Mouse (Mus musculus) CH12.LX (cell line): ENCODE measurements at regions not wholly inside any gene's neighbourhood (a gene's known extent, or its start where the extent isn't known, plus 50 kb on each side); places are given as distances from the start of the nearest gene placed in this dataset.

Experiments used
- DNase-seq: peaks from one replicate; pipeline ENCODE4 v3.0.0-alpha.2; 2013; ENCODE audit errors: extremely low read depth
- H3K27ac ChIP-seq: 2 replicates; pipeline ENCODE4 v1.5.1; 2012; ENCODE audit warnings: low read depth, mild to moderate bottlenecking, control low read depth, moderate library complexity; ENCODE audit not compliant: insufficient read depth
- H3K27me3 ChIP-seq: replicated peaks from 2 replicates; pipeline ENCODE3; 2012; ENCODE audit warnings: inconsistent platforms
- H3K36me3 ChIP-seq, 2 experiments: replicated peaks in 1 of 2; 2 replicates each; pipeline versions ENCODE3 to v1.6.1; 2012; ENCODE audit warnings: inconsistent platforms in 1 of 2, low read length in 1 of 2, mild to moderate bottlenecking in 1 of 2, mixed read lengths in 1 of 2, moderate library complexity in 1 of 2; ENCODE audit not compliant: control insufficient read depth in 1 of 2, insufficient read depth in 1 of 2
- H3K4me1 ChIP-seq, 2 experiments: 2 replicates each; pipeline ENCODE4 v1.6.1; 2012; ENCODE audit warnings: inconsistent platforms in 1 of 2, moderate library complexity in 1 of 2; ENCODE audit not compliant: insufficient read depth in 2 of 2, control insufficient read depth in 1 of 2
- H3K4me2 ChIP-seq: 2 replicates; pipeline ENCODE4 v1.6.1; 2012; ENCODE audit warnings: low read depth, mild to moderate bottlenecking, control low read depth; ENCODE audit not compliant: poor library complexity, insufficient read depth, severe bottlenecking
- H3K4me3 ChIP-seq, 3 experiments: fragments of 150-350 bp in 1 of 3; sonication (generic) in 1 of 3; replicated peaks in 1 of 3; 2 replicates each; pipeline versions ENCODE3 to v1.5.1; 2011 to 2012; ENCODE audit warnings: low read depth in 2 of 3, low read length in 2 of 3, mild to moderate bottlenecking in 2 of 3, moderate library complexity in 2 of 3, control low read depth in 1 of 3, improper control_type of control experiment in 1 of 3, inconsistent platforms in 1 of 3, mixed read lengths in 1 of 3; ENCODE audit not compliant: poor library complexity in 1 of 3
- H3K79me2 ChIP-seq: replicated peaks from 2 replicates; pipeline ENCODE4 v1.6.1; 2012; ENCODE audit warnings: mild to moderate bottlenecking, moderate library complexity; ENCODE audit not compliant: control insufficient read depth, poor library complexity, insufficient read depth, severe bottlenecking; ENCODE audit errors: extremely low read depth
- H3K9ac ChIP-seq: 2 replicates; pipeline ENCODE4 v1.6.1; 2012; ENCODE audit warnings: low read depth, mild to moderate bottlenecking, control low read depth, moderate library complexity; ENCODE audit not compliant: insufficient read depth
- H3K9me3 ChIP-seq: replicated peaks from 2 replicates; pipeline ENCODE3; 2012; ENCODE audit warnings: low read length, inconsistent platforms, mixed read lengths
- BHLHE40 ChIP-seq: IDR thresholded peaks from 2 replicates; pipeline ENCODE4 v1.6.1; 2011; ENCODE audit warnings: mild to moderate bottlenecking, low read depth, low read length, improper control_type of control experiment
- CHD2 ChIP-seq: IDR thresholded peaks from 2 replicates; pipeline ENCODE4 v1.6.1; 2011; ENCODE audit warnings: low read length, improper control_type of control experiment
- EP300 ChIP-seq: IDR thresholded peaks from 2 replicates; pipeline ENCODE4 v1.6.1; 2011; ENCODE audit warnings: low read length, improper control_type of control experiment
- ETS1 ChIP-seq: conservative IDR thresholded peaks from 2 replicates; pipeline ENCODE4 v1.6.1; 2012; ENCODE audit warnings: low read depth, mild to moderate bottlenecking, inconsistent platforms, low read length, improper control_type of control experiment, moderate library complexity
- GABPA ChIP-seq: IDR thresholded peaks from 2 replicates; pipeline ENCODE4 v1.6.1; 2012; ENCODE audit warnings: low read depth, low read length, improper control_type of control experiment, inconsistent platforms; ENCODE audit not compliant: insufficient replicate concordance
- HCFC1 ChIP-seq: IDR thresholded peaks from 2 replicates; pipeline ENCODE4 v1.6.1; 2012; ENCODE audit warnings: low read depth, mild to moderate bottlenecking, inconsistent platforms, low read length, improper control_type of control experiment
- IRF4 ChIP-seq: IDR thresholded peaks from 2 replicates; pipeline ENCODE4 v1.6.1; 2014; ENCODE audit warnings: low read depth, mild to moderate bottlenecking, inconsistent platforms, low read length, improper control_type of control experiment
- JUN ChIP-seq: IDR thresholded peaks from 2 replicates; pipeline ENCODE4 v1.6.1; 2011; ENCODE audit warnings: low read depth, mild to moderate bottlenecking, low read length, improper control_type of control experiment, moderate library complexity; ENCODE audit not compliant: insufficient read depth
- MAFK ChIP-seq: IDR thresholded peaks from 2 replicates; pipeline ENCODE4 v1.6.1; 2011; ENCODE audit warnings: low read length, improper control_type of control experiment; ENCODE audit not compliant: insufficient replicate concordance
- MXI1 ChIP-seq: IDR thresholded peaks from 2 replicates; pipeline ENCODE4 v1.6.1; 2011; ENCODE audit warnings: mild to moderate bottlenecking, low read depth, low read length, improper control_type of control experiment
- NELFE ChIP-seq: IDR thresholded peaks from 2 replicates; pipeline ENCODE4 v1.6.1; 2011; ENCODE audit warnings: low read depth, low read length, improper control_type of control experiment
- PAX5 ChIP-seq: IDR thresholded peaks from 2 replicates; pipeline ENCODE4 v1.6.1; 2012; ENCODE audit warnings: low read length, inconsistent platforms, mixed read lengths
- RAD21 ChIP-seq: IDR thresholded peaks from 2 replicates; pipeline ENCODE4 v1.6.1; 2011; ENCODE audit warnings: low read depth, mild to moderate bottlenecking, low read length, improper control_type of control experiment, moderate library complexity
- SIN3A ChIP-seq: IDR thresholded peaks from 2 replicates; pipeline ENCODE4 v1.6.1; 2012; ENCODE audit warnings: low read length, improper control_type of control experiment, inconsistent platforms
- TCF12 ChIP-seq: IDR thresholded peaks from 2 replicates; pipeline ENCODE4 v1.6.1; 2014; ENCODE audit warnings: low read depth, mild to moderate bottlenecking, inconsistent platforms, low read length, improper control_type of control experiment
- USF2 ChIP-seq: conservative IDR thresholded peaks from 2 replicates; pipeline ENCODE4 v1.6.1; 2011; ENCODE audit warnings: low read depth, low read length, improper control_type of control experiment
- ZC3H11A ChIP-seq: IDR thresholded peaks from 2 replicates; pipeline ENCODE4 v1.6.1; 2012; ENCODE audit warnings: low read depth, mild to moderate bottlenecking, inconsistent platforms, low read length, improper control_type of control experiment
- ZMIZ1 ChIP-seq: IDR thresholded peaks from 2 replicates; pipeline ENCODE4 v1.6.1; 2012; ENCODE audit warnings: low read depth, mild to moderate bottlenecking, inconsistent platforms, low read length, improper control_type of control experiment
- dilution Hi-C: fragments of 300-500 bp; cut with MboI; formaldehyde crosslinking; loops from 2 replicates; pipeline ENCODE4 v1.14.3; 2020; ENCODE audit warnings: low sequenced_read_pairs; ENCODE audit not compliant: extremely low pct_unique_long_range_greater_than_20kb, extremely low pct_ligation_motif_present
- in situ Hi-C: fragments of 300-500 bp; cut with MboI; formaldehyde crosslinking; loops from 3 replicates; pipeline ENCODE4 v1.14.3; 2019; ENCODE audit warnings: low sequenced_read_pairs, low pct_ligation_motif_present, low pct_unique_long_range_greater_than_20kb, mixed read lengths

DNA sequence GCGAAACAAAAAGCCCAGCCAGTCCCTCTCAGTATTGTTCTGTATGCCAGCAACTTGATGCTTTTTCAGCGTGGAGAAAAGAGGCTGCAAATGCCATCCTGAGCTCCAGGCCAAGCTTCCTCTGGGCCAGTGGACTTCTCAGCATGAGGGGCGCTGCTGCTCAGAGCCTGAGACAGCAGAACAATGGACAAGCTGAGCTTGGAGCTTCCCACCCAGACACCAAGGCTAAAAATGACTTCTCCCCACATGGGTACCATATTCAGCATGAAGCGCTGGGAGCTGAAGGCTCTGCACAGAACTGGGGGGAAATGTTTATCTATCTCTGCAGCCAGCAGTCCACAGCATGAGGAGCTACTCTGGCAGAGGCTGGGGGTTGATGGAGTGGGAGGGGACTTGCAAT is 402.3 kb downstream of the Pdcd6ip start:
- DNase-seq = no peak
- no peaks in the 10 kb centered on the region for H3K4me1 ChIP-seq
- no peaks in the 10 kb centered on the region for H3K79me2 ChIP-seq
- in situ Hi-C loops = no loop called here
- no peaks in the 10 kb centered on the region for H3K27me3 ChIP-seq
- no peak overlapping the region for H3K4me2 ChIP-seq
- H3K27ac ChIP-seq = no peak overlapping the region
- H3K9me3 ChIP-seq = peaks cover 93% of the 10 kb centered on the region
- TF ChIP-seq BHLHE40 = no peak
- H3K9ac ChIP-seq = no peak overlapping the region
- H3K4me3 ChIP-seq = no peak overlapping the region
- dilution Hi-C loops = no loop called here
- H3K36me3 ChIP-seq = no peaks in the 10 kb centered on the region

DNA sequence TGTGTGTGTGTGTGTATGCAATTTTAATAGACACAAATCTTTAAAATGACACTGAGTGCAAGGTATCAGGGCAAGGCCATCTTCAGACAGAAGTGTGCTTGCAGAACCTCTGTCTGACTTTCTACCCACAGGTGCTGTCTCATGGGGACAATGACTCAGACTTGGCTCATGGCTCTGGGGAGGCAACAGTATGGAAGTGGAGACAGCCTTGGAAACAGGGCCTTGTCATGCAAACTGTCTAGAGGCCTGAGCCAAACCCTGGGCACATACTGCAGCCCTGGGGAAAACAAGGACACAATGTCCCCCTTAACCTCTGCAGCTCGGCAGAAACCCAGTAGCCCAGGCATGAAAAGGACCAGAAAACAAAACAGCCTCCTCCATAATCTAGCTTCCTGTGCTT is 405.6 kb downstream of the Pdcd6ip start:
- TF ChIP-seq SIN3A = no peak
- TF ChIP-seq GABPA = no peak
- TF ChIP-seq IRF4 = no peak
- no peak for TF ChIP-seq MXI1
- TF ChIP-seq RAD21 = no peak
- no peak for TF ChIP-seq CHD2
- TF ChIP-seq PAX5 = no peak
- no peak for TF ChIP-seq EP300
- no peak for TF ChIP-seq NELFE
- TF ChIP-seq USF2 = no peak
- TF ChIP-seq HCFC1 = no peak
- no peak for TF ChIP-seq JUN
- no peak for TF ChIP-seq ZMIZ1

DNA sequence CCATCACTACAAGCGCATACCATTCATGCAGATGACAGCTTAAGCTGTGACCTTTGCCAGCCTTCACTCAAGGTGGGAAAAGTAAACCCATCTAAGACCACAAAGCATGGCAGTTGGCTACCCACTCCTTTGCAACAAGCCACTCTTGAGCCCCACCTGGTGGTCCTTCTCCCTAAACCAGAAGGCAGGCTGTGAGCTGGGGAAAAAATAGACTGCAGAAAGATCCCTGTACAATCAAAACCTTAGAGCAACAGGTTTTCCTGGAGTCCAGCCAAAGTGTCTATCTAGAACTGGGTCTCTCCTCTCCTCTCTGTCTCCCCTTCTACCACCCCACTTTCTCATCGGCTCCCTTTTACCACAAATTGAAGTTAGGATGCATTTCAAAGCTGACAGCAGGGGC is 407.2 kb downstream of the Pdcd6ip start:
- TF ChIP-seq MAFK = no peak
- TF ChIP-seq ZC3H11A = no peak
- no peak for TF ChIP-seq HCFC1
- TF ChIP-seq TCF12 = no peak
- no peak for TF ChIP-seq SIN3A
- TF ChIP-seq BHLHE40 = no peak
- no peak for TF ChIP-seq ETS1
- TF ChIP-seq RAD21 = no peak
- TF ChIP-seq MXI1 = no peak
- Histone ChIP-seq H3K9ac (no peak overlapping the region), H3K4me3 (no peak overlapping the region), H3K36me3 (no peaks in the 10 kb centered on the region), H3K4me1 (no peaks in the 10 kb centered on the region), H3K9me3 (peaks cover 92% of the 10 kb centered on the region), H3K79me2 (no peaks in the 10 kb centered on the region), H3K27me3 (no peaks in the 10 kb centered on the region), H3K4me2 (no peak overlapping the region), H3K27ac (no peak overlapping the region)
- dilution Hi-C loops (no loop called here), in situ Hi-C loops (no loop called here)
- no peak for DNase-seq

More for the DNA sequence above, 405.6 kb downstream of the Pdcd6ip start:
- no peaks in the 10 kb centered on the region for H3K36me3 ChIP-seq
- no peak overlapping the region for H3K9ac ChIP-seq
- no peaks in the 10 kb centered on the region for H3K79me2 ChIP-seq
- no peak overlapping the region for H3K4me3 ChIP-seq
- DNase-seq = no peak
- dilution Hi-C loops = no loop called here
- H3K4me2 ChIP-seq = no peak overlapping the region
- H3K27me3 ChIP-seq = no peaks in the 10 kb centered on the region
- peaks cover 93% of the 10 kb centered on the region for H3K9me3 ChIP-seq
- no peak overlapping the region for H3K27ac ChIP-seq
- in situ Hi-C loops = no loop called here
- no peaks in the 10 kb centered on the region for H3K4me1 ChIP-seq
